Mouse (Mus musculus) C2C12 (cell line): ENCODE measurements around the gene Igsf3.

ENCODE experiments used
- CTCF ChIP-seq: IDR thresholded peaks from one replicate; pipeline ENCODE4 v1.5.1; 2011; ENCODE audit not compliant: control insufficient read depth, insufficient read depth, insufficient read length
- FOSL1 ChIP-seq: IDR thresholded peaks from one replicate; pipeline ENCODE4 v1.8.0; 2011; ENCODE audit warnings: mild to moderate bottlenecking, low read length; ENCODE audit not compliant: poor library complexity, insufficient read depth, severe bottlenecking
- MAX ChIP-seq: IDR thresholded peaks from one replicate; pipeline ENCODE4 v1.6.1; 2011; ENCODE audit warnings: mild to moderate bottlenecking, control low read depth
- MYOD1 ChIP-seq: IDR thresholded peaks from one replicate; pipeline ENCODE4 v1.6.1; 2011; ENCODE audit warnings: low read depth; ENCODE audit not compliant: control insufficient read depth, insufficient read length
- MYOG ChIP-seq: IDR thresholded peaks from one replicate; pipeline ENCODE4 v1.6.1; 2011; ENCODE audit not compliant: control insufficient read depth, insufficient read length; ENCODE audit errors: extremely low read depth
- USF1 ChIP-seq: IDR thresholded peaks from one replicate; pipeline ENCODE4 v1.6.1; 2011; ENCODE audit warnings: low read depth, mild to moderate bottlenecking, control low read depth, moderate library complexity

DNA sequence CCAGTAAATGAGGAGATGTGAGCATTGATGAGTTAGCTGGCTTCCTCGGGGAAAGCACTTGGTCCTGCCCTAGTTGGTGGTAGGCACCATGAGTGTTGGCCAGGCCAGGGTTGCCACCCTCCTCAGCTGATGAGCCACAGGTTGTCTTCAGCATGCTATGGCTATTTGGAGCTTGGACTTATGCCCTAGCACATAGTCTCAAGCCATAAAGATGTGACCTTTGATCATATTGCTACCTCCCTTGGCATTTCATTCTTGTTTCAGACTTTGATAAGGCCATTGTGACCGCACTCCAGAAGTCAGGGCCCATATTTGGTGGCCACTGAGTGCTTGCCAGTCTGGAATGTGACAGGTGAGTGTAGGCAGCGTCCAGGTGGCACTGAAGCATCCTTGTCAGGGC lies 19.2 kb downstream of the Igsf3 start:
- TF ChIP-seq CTCF (no peak), MYOD1 (no peak), FOSL1 (no peak), MYOG (no peak), MAX (no peak), USF1 (no peak)
